Mouse (Mus musculus) MEL (cell line): ENCODE measurements around the gene Defb7.

Experiments
- POLR2A ChIP-seq, 2 experiments: IDR thresholded peaks; 2 replicates each; pipeline ENCODE4 v1.6.1; 2011 to 2012; ENCODE audit warnings: low read length in 2 of 2, mild to moderate bottlenecking in 2 of 2, control low read depth in 1 of 2, improper control_type of control experiment in 1 of 2, low read depth in 1 of 2, moderate library complexity in 1 of 2; ENCODE audit not compliant: control insufficient read depth in 1 of 2, insufficient read depth in 1 of 2, poor library complexity in 1 of 2
- POLR2AphosphoS5 ChIP-seq: IDR thresholded peaks from 2 replicates; pipeline ENCODE4 v1.6.1; 2012; ENCODE audit warnings: low read depth, borderline replicate concordance, mild to moderate bottlenecking, inconsistent platforms, low read length, moderate library complexity, mixed read lengths
- RCOR1 ChIP-seq: IDR thresholded peaks from 2 replicates; pipeline ENCODE4 v1.6.1; 2012; ENCODE audit warnings: low read depth, mild to moderate bottlenecking, inconsistent platforms, low read length, improper control_type of control experiment

- TF ChIP-seq POLR2A (IDR thresholded peaks at IDR 0.05; ENCODE audit: control insufficient read depth in 1 of 2, insufficient read depth in 1 of 2, low read depth in 1 of 2, low read length in 2 of 2, poor library complexity in 1 of 2) = no peak
- no peak for TF ChIP-seq RCOR1
- no peak for TF ChIP-seq POLR2AphosphoS5
Measured at GRCm38 (mm10) chr8:19446378-19446777, 48.5 kb upstream of the Defb7 start.
